Mouse (Mus musculus) forebrain, embryonic 14.5 days (tissue): ENCODE measurements around the gene Mob2. TPM values are rescaled to one million over a fixed set of nuclear protein-coding genes. Genes with fewer than 3 reads are reported as not detected.

Source experiments
- ATAC-seq: fragments of 200-750 bp; cut with Nextera tagmentation; 2 replicates; pipeline ENCODE4 v1.8.0; 2017; ENCODE audit warnings: mild to moderate bottlenecking, moderate library complexity
- DNase-seq: peaks from one replicate; pipeline ENCODE4 v3.0.0-alpha.2; 2015; ENCODE audit warnings: low spot score
- H3K27ac ChIP-seq: fragments of 300-500 bp; sonication (generic); 2 replicates; pipeline ENCODE4 v1.5.1; 2014; ENCODE audit warnings: low read depth, mild to moderate bottlenecking, control low read depth, low read length, moderate library complexity
- H3K27me3 ChIP-seq: fragments of 300-500 bp; sonication (generic); replicated peaks from 2 replicates; pipeline ENCODE4 v1.6.1; 2014; ENCODE audit warnings: low read length, control low read depth, mixed read lengths; ENCODE audit not compliant: control insufficient read depth, insufficient read depth
- H3K36me3 ChIP-seq: fragments of 300-500 bp; sonication (generic); 2 replicates; pipeline ENCODE4 v1.6.1; 2014; ENCODE audit warnings: low read length, control low read depth; ENCODE audit not compliant: control insufficient read depth, insufficient read depth
- H3K4me1 ChIP-seq: fragments of 300-500 bp; sonication (generic); 2 replicates; pipeline ENCODE4 v1.6.1; 2014; ENCODE audit warnings: antibody characterized with exemption, low read length, control low read depth; ENCODE audit not compliant: control insufficient read depth, insufficient read depth
- H3K4me2 ChIP-seq: fragments of 300-500 bp; sonication (generic); 2 replicates; pipeline ENCODE4 v1.6.1; 2014; ENCODE audit warnings: mild to moderate bottlenecking, control low read depth, low read length
- H3K4me3 ChIP-seq: fragments of 300-500 bp; sonication (generic); 2 replicates; pipeline ENCODE4 v1.5.1; 2014; ENCODE audit warnings: low read depth, low read length, control low read depth
- H3K9ac ChIP-seq: fragments of 300-500 bp; sonication (generic); 2 replicates; pipeline ENCODE4 v1.6.1; 2014; ENCODE audit warnings: mild to moderate bottlenecking, low read length, control low read depth, moderate library complexity
- H3K9me3 ChIP-seq: fragments of 300-500 bp; sonication (generic); replicated peaks from 2 replicates; pipeline ENCODE4 v1.6.1; 2016; ENCODE audit warnings: low read length, control low read depth, mixed read lengths; ENCODE audit not compliant: control insufficient read depth
- WGBS: fragments of 180-500 bp; shearing (Covaris S2); extraction: QIAGEN DNeasy Blood & Tissue Kit; methylation state at CpG from one replicate; pipeline ENCODE4 v1.1.7; 2014; 5-methylcytosine and 5-hydroxymethylcytosine counted together
- polyA plus RNA-seq: library from polyadenylated mRNA; unstranded; fragments of >200 nt; fragmentation: Nextera tagmentation; extraction: Ambion mirVana; gene quantifications from 2 replicates; pipeline ENCODE4 v1.2.1, GENCODE M21; 2014

The Mob2 gene
- polyA plus RNA-seq, 1 experiment from 2014 or later, result 57.9 TPM

- H3K4me1 ChIP-seq, result peaks cover 20% of the 10 kb centered on the region
- WGBS, result 38% methylated on average over 15 of the region's 16 CpGs
- H3K9me3 ChIP-seq, result no peaks in the 10 kb centered on the region
- H3K4me2 ChIP-seq, result no peak overlapping the region
- H3K36me3 ChIP-seq, result peaks cover 77% of the 10 kb centered on the region
- H3K27me3 ChIP-seq, result peaks cover 17% of the 10 kb centered on the region; the same call in 1 of the 2 replicates
- no peak overlapping the region for H3K27ac ChIP-seq
- H3K4me3 ChIP-seq, result no peak overlapping the region
- DNase-seq, result no peak
- H3K9ac ChIP-seq, result no peak overlapping the region; the same call in 1 of the 2 replicates
- no peak for ATAC-seq
Measured at GRCm38 (mm10) chr7:142082607-142083006, 21.7 kb upstream of the Mob2 start.

- Histone ChIP-seq H3K9me3 (no peaks in the 10 kb centered on the region), H3K27me3 (peaks cover 17% of the 10 kb centered on the region; the same call in 1 of the 2 replicates), H3K9ac (no peak overlapping the region), H3K4me3 (no peak overlapping the region), H3K27ac (no peak overlapping the region), H3K4me1 (peaks cover 20% of the 10 kb centered on the region), H3K36me3 (peaks cover 73% of the 10 kb centered on the region), H3K4me2 (no peak overlapping the region)
- 18% methylated on average over 31 of the region's 38 CpGs for WGBS
- DNase-seq (no peak), ATAC-seq (no peak)
Measured at GRCm38 (mm10) chr7:142082179-142082578, 21.3 kb upstream of the Mob2 start.

- ATAC-seq (no peak), DNase-seq (no peak)
- Histone ChIP-seq H3K36me3 (peaks cover 68% of the 10 kb centered on the region), H3K4me2 (no peak overlapping the region), H3K27ac (no peak overlapping the region), H3K4me3 (no peak overlapping the region), H3K4me1 (peaks cover 20% of the 10 kb centered on the region), H3K9me3 (no peaks in the 10 kb centered on the region), H3K9ac (no peak overlapping the region), H3K27me3 (peaks cover 17% of the 10 kb centered on the region; the same call in 1 of the 2 replicates)
- WGBS, result 46% methylated on average over 17 of the region's 17 CpGs
Measured at GRCm38 (mm10) chr7:142081736-142082135, 20.9 kb upstream of the Mob2 start.

GRCm38 (mm10) chr7:142080876-142081275, 20.0 kb upstream of the Mob2 start:
- Histone ChIP-seq H3K4me3 (no peak overlapping the region), H3K27ac (no peak overlapping the region), H3K9me3 (no peaks in the 10 kb centered on the region), H3K36me3 (peaks cover 60% of the 10 kb centered on the region), H3K9ac (no peak overlapping the region), H3K4me2 (no peak overlapping the region), H3K4me1 (peaks cover 20% of the 10 kb centered on the region), H3K27me3 (peaks cover 17% of the 10 kb centered on the region; the same call in 1 of the 2 replicates)
- no peak for DNase-seq
- 78% methylated on average over 2 of the region's 2 CpGs for WGBS
- ATAC-seq, result no peak

- Histone ChIP-seq H3K27me3 (peaks cover 17% of the 10 kb centered on the region; the same call in 1 of the 2 replicates), H3K4me1 (peaks cover 7% of the 10 kb centered on the region), H3K27ac (no peak overlapping the region), H3K9ac (no peak overlapping the region), H3K4me2 (no peak overlapping the region), H3K36me3 (peaks cover 45% of the 10 kb centered on the region), H3K4me3 (no peak overlapping the region), H3K9me3 (no peaks in the 10 kb centered on the region)
- DNase-seq (no peak), ATAC-seq (no peak)
- 68% methylated on average over 5 of the region's 5 CpGs for WGBS
Measured at GRCm38 (mm10) chr7:142079365-142079764, 18.5 kb upstream of the Mob2 start.

- H3K4me2 ChIP-seq, result no peak overlapping the region
- no peak for DNase-seq
- WGBS, result 82% methylated on average over 3 of the region's 3 CpGs
- no peak overlapping the region for H3K4me3 ChIP-seq
- peaks cover 23% of the 10 kb centered on the region for H3K36me3 ChIP-seq
- no peak overlapping the region for H3K9ac ChIP-seq
- no peaks in the 10 kb centered on the region for H3K9me3 ChIP-seq
- H3K27ac ChIP-seq, result no peak overlapping the region
- H3K4me1 ChIP-seq, result no peaks in the 10 kb centered on the region
- ATAC-seq, result no peak
- H3K27me3 ChIP-seq, result no peaks in the 10 kb centered on the region
Measured at GRCm38 (mm10) chr7:142077138-142077537, 16.3 kb upstream of the Mob2 start.

- Histone ChIP-seq H3K4me3 (no peak overlapping the region), H3K36me3 (peaks cover under 1% of the 10 kb centered on the region; the same call in 1 of the 2 replicates), H3K27ac (no peak overlapping the region), H3K27me3 (no peaks in the 10 kb centered on the region), H3K9me3 (no peaks in the 10 kb centered on the region), H3K4me1 (peaks cover 4% of the 10 kb centered on the region; the same call in 1 of the 2 replicates), H3K9ac (no peak overlapping the region), H3K4me2 (no peak overlapping the region)
- DNase-seq, result no peak
- WGBS, result 70% methylated on average over 8 of the region's 8 CpGs
- ATAC-seq, result no peak
Measured at GRCm38 (mm10) chr7:142074146-142074886, 13.5 kb upstream of the Mob2 start.

GRCm38 (mm10) chr7:142071717-142072116, 10.9 kb upstream of the Mob2 start:
- no peaks in the 10 kb centered on the region for H3K36me3 ChIP-seq
- no peak overlapping the region for H3K4me2 ChIP-seq
- H3K4me3 ChIP-seq, result no peak overlapping the region
- ATAC-seq, result no peak
- H3K4me1 ChIP-seq, result peaks cover 4% of the 10 kb centered on the region; the same call in 1 of the 2 replicates
- no peak overlapping the region for H3K27ac ChIP-seq
- no peak for DNase-seq
- no peak overlapping the region for H3K9ac ChIP-seq
- H3K9me3 ChIP-seq, result no peaks in the 10 kb centered on the region
- H3K27me3 ChIP-seq, result no peaks in the 10 kb centered on the region

GRCm38 (mm10) chr7:142071212-142071578, 10.3 kb upstream of the Mob2 start:
- 7% methylated on average over 9 of the region's 10 CpGs for WGBS
- peak; percentile 68 for ATAC-seq
- no peak overlapping the region for H3K4me3 ChIP-seq

More at GRCm38 (mm10) chr7:142071212-142071578, 10.3 kb upstream of the Mob2 start:
- peak overlapping the region; percentile 42 for H3K4me2 ChIP-seq
- no peak for DNase-seq
- H3K27me3 ChIP-seq, result no peaks in the 10 kb centered on the region
- H3K27ac ChIP-seq, result no peak overlapping the region
- H3K9ac ChIP-seq, result peak overlapping the region; percentile 13; the same call in 1 of the 2 replicates
- H3K36me3 ChIP-seq, result no peaks in the 10 kb centered on the region
- H3K4me1 ChIP-seq, result peaks cover 4% of the 10 kb centered on the region; the same call in 1 of the 2 replicates
- H3K9me3 ChIP-seq, result no peaks in the 10 kb centered on the region
